Mouse (Mus musculus): ENCODE data around the gene Dnlz.

Gene Dnlz

GRCm38 (mm10) chr2:26320245-26321185 lies 31.4 kb downstream of the Dnlz start:
- DNase-seq (ENCODE audit: low read depth, low spot score), result no peak

DNA sequence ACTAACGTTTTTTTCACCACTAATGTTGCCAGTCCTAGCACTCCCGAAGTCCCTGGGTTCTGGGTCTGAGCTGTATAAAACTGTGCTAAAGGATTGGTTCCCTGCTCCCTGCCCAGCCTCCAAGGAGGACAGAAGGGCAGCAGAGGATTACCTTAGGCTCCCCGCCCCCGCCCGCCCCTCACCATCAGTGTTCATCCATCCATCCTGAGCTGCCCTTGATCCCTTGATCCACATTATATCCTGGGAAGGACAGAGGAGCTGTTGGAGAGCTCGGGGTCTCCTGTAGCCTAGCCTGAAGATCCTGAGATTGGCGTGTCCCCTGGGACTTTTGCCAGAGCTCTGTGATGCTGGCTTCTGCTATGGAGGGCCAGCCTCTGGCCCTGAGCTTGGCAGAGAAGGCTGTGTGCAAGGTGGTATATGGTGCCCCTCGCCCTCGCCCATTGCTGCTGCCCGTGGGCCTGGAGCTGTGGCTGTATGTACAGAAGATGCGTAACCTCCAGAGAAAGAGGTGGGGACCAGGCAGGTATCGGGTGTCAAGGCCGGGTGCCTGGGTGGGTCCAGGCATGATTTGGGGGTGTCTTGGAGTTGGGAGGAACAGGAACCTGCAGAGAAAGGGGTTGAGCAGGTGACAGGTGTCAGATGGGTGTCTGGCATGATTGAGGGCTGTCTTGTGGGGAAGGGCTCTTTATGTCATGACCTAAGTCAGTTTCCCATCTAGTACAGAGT lies 32.2 kb downstream of the Dnlz start:
- DNase-seq (ENCODE audit: low read depth, low spot score), result no peak

DNA sequence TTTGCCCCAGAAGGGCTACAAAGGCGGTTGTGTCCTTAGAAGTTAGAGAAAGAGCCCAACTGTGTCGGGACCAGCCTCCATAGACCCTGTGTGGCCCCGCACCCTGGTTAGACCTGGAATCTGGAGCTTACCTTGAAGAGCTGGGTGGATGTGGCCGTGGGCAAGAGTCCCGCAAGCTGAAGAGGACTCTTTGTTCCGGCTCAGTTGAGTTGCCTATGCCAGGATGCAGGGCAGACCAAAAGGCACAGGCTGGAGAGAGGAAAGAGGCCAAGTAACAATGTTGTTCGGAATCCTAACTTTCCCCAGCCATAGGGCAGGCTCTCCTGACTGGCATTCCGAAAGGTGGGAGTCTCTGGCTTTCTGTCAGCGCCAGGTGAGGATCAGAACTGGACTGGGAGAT lies 32.8 kb downstream of the Dnlz start:
- no peak for DNase-seq (ENCODE audit: low read depth, low spot score)

- no peak for DNase-seq (ENCODE audit: low read depth, low spot score)
Measured at GRCm38 (mm10) chr2:26317991-26318672, 33.8 kb downstream of the Dnlz start.

DNA sequence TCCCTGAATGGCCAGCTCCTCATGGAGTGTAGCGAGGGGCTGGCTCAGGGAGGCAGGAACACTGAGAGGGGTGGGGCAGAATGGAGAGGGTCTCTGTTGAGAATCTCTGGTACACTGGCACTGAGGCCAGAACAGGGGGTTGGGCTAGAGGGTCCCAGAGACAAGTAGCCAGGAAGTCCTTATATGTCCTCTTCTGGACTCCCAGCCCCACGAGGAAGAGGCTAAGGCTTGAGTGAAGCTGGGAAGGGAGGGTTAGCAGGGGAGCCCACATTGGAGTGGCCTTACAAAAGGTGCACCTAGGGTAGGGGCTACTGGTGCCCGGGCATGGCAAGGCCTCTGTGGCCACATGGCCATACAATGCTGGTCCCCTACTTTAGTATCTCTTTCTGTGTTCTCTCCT lies 34.5 kb downstream of the Dnlz start:
- DNase-seq (ENCODE audit: low read depth, low spot score), result no peak

DNA sequence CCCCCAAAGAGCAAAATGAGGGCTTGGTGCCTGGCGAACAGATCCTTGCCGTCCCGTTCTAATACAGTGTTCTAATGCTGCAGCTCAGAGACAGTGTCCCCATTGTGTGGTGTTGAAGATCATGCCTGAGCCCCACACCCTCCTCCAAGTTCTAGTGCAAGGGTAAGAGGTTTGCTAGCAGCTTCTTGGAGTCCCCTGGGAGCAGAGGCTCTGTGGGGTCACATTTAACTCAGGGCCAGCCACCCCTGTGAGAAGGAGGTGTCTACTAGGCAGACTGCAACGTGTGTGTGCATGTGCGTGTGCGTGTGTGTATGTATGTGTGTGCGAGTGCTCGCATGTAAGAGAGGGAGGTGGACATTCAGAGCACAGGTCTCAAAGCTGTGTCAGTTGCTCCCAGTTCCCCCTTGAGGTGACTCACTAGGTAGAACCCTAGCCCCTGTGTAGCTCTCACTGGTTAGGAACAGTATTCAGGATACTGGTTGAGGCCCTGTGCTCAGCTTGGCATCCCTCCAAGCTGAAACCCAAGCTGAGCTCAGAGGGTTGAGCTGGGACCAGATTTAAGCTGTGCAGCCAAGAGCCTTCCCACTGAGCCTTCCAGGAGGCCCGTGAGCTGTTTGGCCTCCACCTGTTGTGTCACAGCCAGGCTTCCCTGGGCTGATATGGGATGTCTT lies 35.2 kb downstream of the Dnlz start:
- DNase-seq (ENCODE audit: low read depth, low spot score), result no peak

GRCm38 (mm10) chr2:26315925-26316311 lies 36.0 kb downstream of the Dnlz start:
- no peak for DNase-seq (ENCODE audit: low read depth, low spot score)

GRCm38 (mm10) chr2:26315072-26315924 lies 36.6 kb downstream of the Dnlz start, which contains the start of gene Gpsm1:
TSS of gene Gpsm1 (plus strand) at chr2:26315515.
- peak; percentile 65 for DNase-seq (ENCODE audit: low read depth, low spot score)

DNA sequence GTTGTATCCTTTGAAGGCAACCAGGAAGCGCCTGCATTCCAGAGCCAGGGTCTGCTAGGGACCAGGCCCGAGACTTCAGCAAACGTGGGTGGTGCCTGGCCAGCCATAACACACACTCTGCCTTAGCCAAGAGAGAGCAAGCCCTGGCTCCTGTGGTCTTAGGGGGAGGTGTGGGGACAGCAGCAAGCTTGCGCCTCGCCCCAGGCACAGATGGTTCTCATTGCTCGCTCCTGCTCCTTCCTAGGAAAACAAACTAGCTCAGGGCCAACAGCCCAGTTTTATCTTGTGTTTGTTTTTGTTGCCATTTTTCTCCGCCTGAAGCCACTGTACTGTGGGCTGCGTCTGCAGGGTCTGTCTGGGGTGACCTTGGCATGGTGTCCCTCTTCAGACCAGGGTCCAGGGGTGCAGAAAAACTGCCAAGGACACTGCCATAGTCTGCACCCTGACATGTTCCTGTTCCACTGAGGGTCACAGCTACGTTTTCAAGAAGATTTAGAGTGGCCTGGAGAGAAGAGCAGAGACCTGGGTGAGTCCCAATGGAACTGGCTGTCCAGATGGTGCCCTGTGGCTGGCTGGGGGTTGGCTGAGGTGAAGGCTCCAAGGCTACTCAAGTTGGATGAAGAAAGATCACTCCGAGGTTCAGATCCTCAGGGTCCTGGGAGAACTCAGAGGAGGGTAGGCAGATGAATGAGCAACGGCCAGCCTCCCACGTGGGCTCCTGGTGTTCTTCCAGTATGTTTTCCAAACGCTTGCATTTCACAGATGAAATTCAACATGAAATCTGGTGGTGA lies 37.4 kb downstream of the Dnlz start:
- DNase-seq (ENCODE audit: low read depth, low spot score), result no peak

- no peak for DNase-seq (ENCODE audit: low read depth, low spot score)
Measured at GRCm38 (mm10) chr2:26313394-26313793, 38.5 kb downstream of the Dnlz start.

- DNase-seq (ENCODE audit: low read depth, low spot score), result no peak
Measured at GRCm38 (mm10) chr2:26312812-26313211, 39.1 kb downstream of the Dnlz start.

DNA sequence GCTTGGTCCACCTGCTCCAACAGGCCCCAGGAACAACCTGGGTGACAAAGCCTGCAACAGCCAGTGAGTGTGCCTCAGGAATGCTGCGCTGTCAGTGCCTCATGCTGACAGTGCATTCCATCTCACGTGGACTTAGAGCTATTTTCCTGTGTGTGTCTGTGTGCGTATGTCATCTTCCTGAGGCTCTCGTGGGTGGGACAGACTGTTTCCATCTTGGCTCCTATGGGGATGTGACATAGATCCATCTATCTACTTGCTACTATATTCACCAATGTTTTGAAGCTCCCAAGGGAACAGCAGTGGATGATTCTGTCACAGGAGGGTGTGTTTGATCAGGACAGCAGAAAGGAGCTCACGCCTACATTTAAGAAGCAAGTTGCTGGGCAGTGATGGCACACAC lies 40.0 kb downstream of the Dnlz start:
- no peak for DNase-seq (ENCODE audit: low read depth, low spot score)

DNA sequence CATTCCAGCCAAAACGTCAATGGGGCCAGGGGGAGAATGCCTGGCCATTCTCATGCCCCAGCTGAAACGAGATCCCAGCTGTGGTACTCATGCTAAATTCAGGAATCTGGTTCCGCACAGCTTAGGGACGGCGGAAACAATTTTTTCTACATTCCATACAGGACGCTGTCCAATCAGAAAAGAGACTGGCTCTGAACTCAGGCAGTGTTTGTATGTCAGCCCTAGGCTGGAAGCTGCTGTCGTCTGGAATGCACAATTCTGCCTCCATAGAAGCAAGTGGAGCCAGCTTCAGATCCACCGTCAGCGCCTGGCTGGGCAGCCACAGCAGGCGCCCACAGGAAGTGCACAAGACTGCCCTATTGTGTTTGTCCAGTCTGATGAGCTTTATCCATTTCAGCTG lies 42.2 kb downstream of the Dnlz start:
- DNase-seq (ENCODE audit: low read depth, low spot score), result no peak

GRCm38 (mm10) chr2:26306702-26307101 lies 45.2 kb downstream of the Dnlz start:
- no peak for DNase-seq (ENCODE audit: low read depth, low spot score)

DNA sequence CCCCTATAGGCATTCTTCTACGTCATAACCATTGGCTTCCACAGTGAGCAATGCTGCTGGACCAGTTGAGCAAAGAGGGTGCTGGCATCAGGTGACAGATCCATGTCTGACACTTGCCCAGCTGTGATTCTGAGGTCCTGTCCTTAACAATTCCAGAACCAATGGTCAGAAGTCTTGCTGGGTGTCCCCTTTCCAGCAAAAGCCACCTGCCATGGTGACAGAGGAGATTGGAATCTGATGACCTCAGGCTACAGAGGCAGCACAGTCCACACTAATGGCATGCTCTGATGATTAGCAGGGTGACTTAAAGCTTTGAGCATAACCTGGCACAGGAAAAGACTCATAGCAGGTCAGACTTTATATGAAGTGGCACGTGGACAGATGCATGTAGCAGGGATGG lies 46.4 kb downstream of the Dnlz start:
- DNase-seq (ENCODE audit: low read depth, low spot score), result no peak

DNA sequence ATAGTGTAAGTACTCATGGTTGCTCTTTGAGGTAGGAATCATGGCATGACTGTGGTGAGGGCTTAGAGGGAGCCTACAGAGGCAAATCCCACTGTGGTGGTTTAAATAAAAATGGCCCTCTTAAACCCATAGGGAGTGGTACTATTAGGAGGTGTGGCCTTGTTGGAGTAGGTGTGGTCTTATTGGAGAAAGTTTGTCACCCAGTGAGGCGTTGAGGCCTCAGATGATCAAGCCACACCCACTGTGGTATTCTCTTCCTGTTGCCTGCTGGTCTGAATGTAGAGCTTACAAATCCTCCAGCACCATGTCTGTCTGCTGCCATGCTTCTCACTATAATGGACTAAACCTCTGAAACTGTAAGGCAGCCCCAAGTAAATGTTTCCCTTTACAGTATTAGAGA lies 47.2 kb downstream of the Dnlz start:
- no peak for DNase-seq (ENCODE audit: low read depth, low spot score)

GRCm38 (mm10) chr2:26302005-26302503 lies 49.9 kb downstream of the Dnlz start:
- no peak for DNase-seq (ENCODE audit: low read depth, low spot score)

GRCm38 (mm10) chr2:26300808-26301174 lies 51.1 kb downstream of the Dnlz start:
- no peak for DNase-seq (ENCODE audit: low read depth, low spot score)

- DNase-seq (ENCODE audit: low read depth, low spot score), result no peak
Measured at GRCm38 (mm10) chr2:26300161-26300807, 51.6 kb downstream of the Dnlz start.

Data from brain, embryonic 18.5 days (tissue).